Mouse (Mus musculus): ENCODE data around the gene Gja5. TPM values are rescaled to one million over a fixed set of nuclear protein-coding genes. Genes with fewer than 3 reads are reported as not detected.

The Gja5 gene
- 1.1 and 1.2 TPM in 2 replicates for polyA plus RNA-seq (2014; fragmentation: Nextera tagmentation; extraction: Ambion mirVana)

- 0 out of 2 replicates have a peak, but pooled peaks cover 2% of the 10 kb centered on the region for H3K27me3 ChIP-seq (ENCODE audit: control insufficient read depth, insufficient read depth, low read length)
- 14% methylated on average over 14 of the region's 14 CpGs for WGBS
- ATAC-seq (ENCODE audit: low read depth), result no peak
- peak within 1 kb of the TSS; percentile 81 for H3K4me2 ChIP-seq (ENCODE audit: low read depth, low read length)
- peak within 1 kb of the TSS; percentile 55; the same call in 1 of the 2 replicates for H3K27ac ChIP-seq (ENCODE audit: low read depth, low read length)
- peak within 1 kb of the TSS; percentile 98 for H3K4me3 ChIP-seq (ENCODE audit: low read depth, low read length)
- peak within 1 kb of the TSS; percentile 97 for H3K9ac ChIP-seq (replicated peaks; ENCODE audit: low read depth, low read length)
- no peaks in the 10 kb centered on the region for H3K36me3 ChIP-seq (ENCODE audit: control insufficient read depth, insufficient read depth, low read length)
- H3K4me1 ChIP-seq (ENCODE audit: control insufficient read depth, insufficient read depth, low read length), result peaks cover 6% of the 10 kb centered on the region
- no peaks in the 10 kb centered on the region for H3K9me3 ChIP-seq (ENCODE audit: control insufficient read depth, low read length)
Measured at GRCm38 (mm10) chr3:96904393-96904792, at the start of gene Gja5. TSS of gene Gja5 (plus strand) at chr3:96904693.

- H3K4me2 ChIP-seq (ENCODE audit: low read depth, low read length), result no peak overlapping the region
- no peaks in the 10 kb centered on the region for H3K9me3 ChIP-seq (ENCODE audit: control insufficient read depth, low read length)
- no peak for ATAC-seq (ENCODE audit: low read depth)
- no peaks in the 10 kb centered on the region for H3K4me1 ChIP-seq (ENCODE audit: control insufficient read depth, insufficient read depth, low read length)
- WGBS, result 78% methylated on average over 3 of the region's 3 CpGs
- no peak overlapping the region for H3K9ac ChIP-seq (replicated peaks; ENCODE audit: low read depth, low read length)
- no peak overlapping the region for H3K4me3 ChIP-seq (ENCODE audit: low read depth, low read length)
- no peaks in the 10 kb centered on the region for H3K27me3 ChIP-seq (ENCODE audit: control insufficient read depth, insufficient read depth, low read length)
- no peak overlapping the region for H3K27ac ChIP-seq (ENCODE audit: low read depth, low read length)
- H3K36me3 ChIP-seq (ENCODE audit: control insufficient read depth, insufficient read depth, low read length), result no peaks in the 10 kb centered on the region
Measured at GRCm38 (mm10) chr3:96855833-96856232, 48.7 kb upstream of the Gja5 start.

- no peaks in the 10 kb centered on the region for H3K9me3 ChIP-seq (ENCODE audit: control insufficient read depth, low read length)
- no peak overlapping the region for H3K4me2 ChIP-seq (ENCODE audit: low read depth, low read length)
- H3K36me3 ChIP-seq (ENCODE audit: control insufficient read depth, insufficient read depth, low read length), result no peaks in the 10 kb centered on the region
- no peaks in the 10 kb centered on the region for H3K4me1 ChIP-seq (ENCODE audit: control insufficient read depth, insufficient read depth, low read length)
- no peak for ATAC-seq (ENCODE audit: low read depth)
- no peaks in the 10 kb centered on the region for H3K27me3 ChIP-seq (ENCODE audit: control insufficient read depth, insufficient read depth, low read length)
- no peak overlapping the region for H3K9ac ChIP-seq (replicated peaks; ENCODE audit: low read depth, low read length)
- no peak overlapping the region for H3K27ac ChIP-seq (ENCODE audit: low read depth, low read length)
- WGBS, result 95% methylated on average over 5 of the region's 5 CpGs
- no peak overlapping the region for H3K4me3 ChIP-seq (ENCODE audit: low read depth, low read length)
Measured at GRCm38 (mm10) chr3:96860498-96860897, 44.0 kb upstream of the Gja5 start.

GRCm38 (mm10) chr3:96867863-96868262 lies 36.6 kb upstream of the Gja5 start:
- no peak overlapping the region for H3K9ac ChIP-seq (replicated peaks; ENCODE audit: low read depth, low read length)

GRCm38 (mm10) chr3:96868566-96868965 lies 35.9 kb upstream of the Gja5 start:
- no peak for ATAC-seq (ENCODE audit: low read depth)
- H3K4me3 ChIP-seq (ENCODE audit: low read depth, low read length), result no peak overlapping the region
- WGBS, result 94% methylated on average over 8 of the region's 8 CpGs
- peaks cover 33% of the 10 kb centered on the region for H3K36me3 ChIP-seq (ENCODE audit: control insufficient read depth, insufficient read depth, low read length)
- no peak overlapping the region for H3K27ac ChIP-seq (ENCODE audit: low read depth, low read length)
- no peaks in the 10 kb centered on the region for H3K4me1 ChIP-seq (ENCODE audit: control insufficient read depth, insufficient read depth, low read length)
- H3K9me3 ChIP-seq (ENCODE audit: control insufficient read depth, low read length), result no peaks in the 10 kb centered on the region
- H3K27me3 ChIP-seq (ENCODE audit: control insufficient read depth, insufficient read depth, low read length), result no peaks in the 10 kb centered on the region
- no peak overlapping the region for H3K4me2 ChIP-seq (ENCODE audit: low read depth, low read length)
- H3K9ac ChIP-seq (replicated peaks; ENCODE audit: low read depth, low read length), result no peak overlapping the region

More at GRCm38 (mm10) chr3:96867863-96868262, 36.6 kb upstream of the Gja5 start:
- Histone ChIP-seq H3K4me1 (ENCODE audit: control insufficient read depth, insufficient read depth, low read length) (no peaks in the 10 kb centered on the region), H3K27me3 (ENCODE audit: control insufficient read depth, insufficient read depth, low read length) (no peaks in the 10 kb centered on the region), H3K27ac (ENCODE audit: low read depth, low read length) (no peak overlapping the region), H3K9me3 (ENCODE audit: control insufficient read depth, low read length) (no peaks in the 10 kb centered on the region), H3K36me3 (ENCODE audit: control insufficient read depth, insufficient read depth, low read length) (peaks cover 26% of the 10 kb centered on the region), H3K4me3 (ENCODE audit: low read depth, low read length) (no peak overlapping the region), H3K4me2 (ENCODE audit: low read depth, low read length) (no peak overlapping the region)
- ATAC-seq (ENCODE audit: low read depth), result no peak
- 94% methylated on average over 3 of the region's 3 CpGs for WGBS

- H3K4me3 ChIP-seq (ENCODE audit: low read depth, low read length), result no peak overlapping the region
- H3K4me2 ChIP-seq (ENCODE audit: low read depth, low read length), result no peak overlapping the region
- H3K4me1 ChIP-seq (ENCODE audit: control insufficient read depth, insufficient read depth, low read length), result no peaks in the 10 kb centered on the region
- ATAC-seq (ENCODE audit: low read depth), result no peak
- peaks cover 36% of the 10 kb centered on the region for H3K36me3 ChIP-seq (ENCODE audit: control insufficient read depth, insufficient read depth, low read length)
- no peak overlapping the region for H3K27ac ChIP-seq (ENCODE audit: low read depth, low read length)
- H3K9me3 ChIP-seq (ENCODE audit: control insufficient read depth, low read length), result no peaks in the 10 kb centered on the region
- no peaks in the 10 kb centered on the region for H3K27me3 ChIP-seq (ENCODE audit: control insufficient read depth, insufficient read depth, low read length)
- WGBS, result 91% methylated on average over 7 of the region's 7 CpGs
- no peak overlapping the region for H3K9ac ChIP-seq (replicated peaks; ENCODE audit: low read depth, low read length)
Measured at GRCm38 (mm10) chr3:96869091-96869490, 35.4 kb upstream of the Gja5 start.

GRCm38 (mm10) chr3:96870270-96870669 lies 34.2 kb upstream of the Gja5 start:
- no peak for ATAC-seq (ENCODE audit: low read depth)
- Histone ChIP-seq H3K9me3 (ENCODE audit: control insufficient read depth, low read length) (no peaks in the 10 kb centered on the region), H3K4me2 (ENCODE audit: low read depth, low read length) (no peak overlapping the region), H3K36me3 (ENCODE audit: control insufficient read depth, insufficient read depth, low read length) (peaks cover 45% of the 10 kb centered on the region), H3K27me3 (ENCODE audit: control insufficient read depth, insufficient read depth, low read length) (no peaks in the 10 kb centered on the region), H3K9ac (replicated peaks; ENCODE audit: low read depth, low read length) (no peak overlapping the region), H3K27ac (ENCODE audit: low read depth, low read length) (no peak overlapping the region), H3K4me1 (ENCODE audit: control insufficient read depth, insufficient read depth, low read length) (no peaks in the 10 kb centered on the region), H3K4me3 (ENCODE audit: low read depth, low read length) (no peak overlapping the region)
- WGBS, result 98% methylated on average over 2 of the region's 2 CpGs

- H3K4me1 ChIP-seq (ENCODE audit: control insufficient read depth, insufficient read depth, low read length), result no peaks in the 10 kb centered on the region
- H3K4me2 ChIP-seq (ENCODE audit: low read depth, low read length), result no peak overlapping the region
- WGBS, result 90% methylated on average over 8 of the region's 8 CpGs
- H3K36me3 ChIP-seq (ENCODE audit: control insufficient read depth, insufficient read depth, low read length), result peaks cover 46% of the 10 kb centered on the region
- H3K27me3 ChIP-seq (ENCODE audit: control insufficient read depth, insufficient read depth, low read length), result no peaks in the 10 kb centered on the region
- no peak overlapping the region for H3K4me3 ChIP-seq (ENCODE audit: low read depth, low read length)
- H3K9ac ChIP-seq (replicated peaks; ENCODE audit: low read depth, low read length), result no peak overlapping the region
- H3K9me3 ChIP-seq (ENCODE audit: control insufficient read depth, low read length), result no peaks in the 10 kb centered on the region
- ATAC-seq (ENCODE audit: low read depth), result no peak
- no peak overlapping the region for H3K27ac ChIP-seq (ENCODE audit: low read depth, low read length)
Measured at GRCm38 (mm10) chr3:96871070-96871469, 33.4 kb upstream of the Gja5 start.

- Histone ChIP-seq H3K9me3 (ENCODE audit: control insufficient read depth, low read length) (no peaks in the 10 kb centered on the region), H3K36me3 (ENCODE audit: control insufficient read depth, insufficient read depth, low read length) (peaks cover 46% of the 10 kb centered on the region), H3K9ac (replicated peaks; ENCODE audit: low read depth, low read length) (no peak overlapping the region), H3K27ac (ENCODE audit: low read depth, low read length) (no peak overlapping the region), H3K4me3 (ENCODE audit: low read depth, low read length) (no peak overlapping the region), H3K27me3 (ENCODE audit: control insufficient read depth, insufficient read depth, low read length) (no peaks in the 10 kb centered on the region), H3K4me1 (ENCODE audit: control insufficient read depth, insufficient read depth, low read length) (no peaks in the 10 kb centered on the region), H3K4me2 (ENCODE audit: low read depth, low read length) (no peak overlapping the region)
- WGBS, result 92% methylated on average over 8 of the region's 8 CpGs
- no peak for ATAC-seq (ENCODE audit: low read depth)
Measured at GRCm38 (mm10) chr3:96872501-96872900, 32.0 kb upstream of the Gja5 start.
